Mouse (Mus musculus): Measurements from ENCODE around the gene Plekhg5.
A peak's percentile ranks its signal among the peaks of the same experiment; 100 is the strongest.

Plekhg5 gene

GRCm38 (mm10) chr4:152096927-152097326 is 24.6 kb downstream of the Plekhg5 start:
- DNase-seq (ENCODE audit: extremely low read depth, low read depth, low spot score): no peak

GRCm38 (mm10) chr4:152097911-152098799 is 25.9 kb downstream of the Plekhg5 start:
- no peak for DNase-seq (ENCODE audit: extremely low read depth, low read depth, low spot score)

DNA sequence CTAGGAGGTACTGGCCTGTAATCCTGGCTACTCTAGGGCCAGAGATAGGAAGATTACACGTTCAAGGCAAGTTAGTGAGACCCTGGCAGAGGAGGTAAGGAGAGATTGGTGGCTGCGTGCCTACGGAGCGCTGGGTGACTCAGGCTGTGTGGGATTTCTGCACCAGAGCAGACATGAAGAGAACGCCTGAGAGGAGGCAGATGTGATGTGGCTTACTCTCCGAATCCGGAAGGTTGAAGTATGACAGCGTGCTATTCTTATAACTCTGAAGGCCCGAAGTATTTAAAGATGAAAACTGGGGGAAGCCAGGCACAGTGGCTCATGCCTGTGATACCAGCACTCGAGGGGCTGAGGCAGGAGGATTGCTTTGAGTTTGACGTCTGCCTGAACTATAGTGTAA is 28.2 kb downstream of the Plekhg5 start:
- DNase-seq (ENCODE audit: extremely low read depth, low read depth, low spot score): no peak

GRCm38 (mm10) chr4:152101081-152101653 is 28.9 kb downstream of the Plekhg5 start:
- no peak for DNase-seq (ENCODE audit: extremely low read depth, low read depth, low spot score)

DNA sequence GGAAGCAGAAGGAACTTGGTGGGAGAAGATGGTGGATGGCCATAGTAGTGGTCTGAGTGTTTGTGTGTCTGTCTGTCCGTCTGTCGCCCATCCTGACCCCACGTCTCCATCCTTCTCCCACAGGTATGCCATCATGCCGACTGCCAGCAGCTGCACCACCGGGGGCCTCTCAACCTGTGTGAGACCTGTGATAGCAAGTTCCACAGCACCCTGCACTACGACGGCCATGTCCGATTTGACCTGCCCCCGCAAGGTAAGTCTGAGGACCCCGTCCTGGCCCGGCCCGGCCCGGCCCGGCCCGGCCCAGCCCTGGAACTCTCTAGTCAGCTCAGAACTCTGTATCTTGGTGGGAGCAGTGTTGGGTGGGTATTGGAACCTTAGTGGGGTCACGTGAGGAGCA is 29.6 kb downstream of the Plekhg5 start:
- DNase-seq (ENCODE audit: extremely low read depth, low read depth, low spot score): no peak

DNA sequence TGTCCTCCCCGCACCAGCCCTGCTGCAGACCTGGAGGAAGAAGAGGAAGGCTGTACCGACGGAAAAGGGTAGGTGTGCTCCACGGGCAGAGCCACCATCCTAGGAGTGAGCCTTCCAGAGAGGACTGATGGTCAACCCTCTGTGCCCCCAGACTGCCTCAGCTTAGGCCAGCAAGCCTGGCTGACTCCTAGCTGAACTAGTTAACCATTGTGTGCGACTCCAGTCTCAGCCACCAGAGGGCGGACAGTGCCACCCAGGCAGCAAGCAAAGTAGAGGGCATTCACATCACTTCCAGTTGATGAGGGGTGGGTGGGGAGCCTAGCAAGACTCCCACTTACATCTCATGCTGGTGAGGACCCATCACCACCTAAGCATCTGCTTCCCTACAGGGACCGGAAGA is 30.7 kb downstream of the Plekhg5 start:
- no peak for DNase-seq (ENCODE audit: extremely low read depth, low read depth, low spot score)

DNA sequence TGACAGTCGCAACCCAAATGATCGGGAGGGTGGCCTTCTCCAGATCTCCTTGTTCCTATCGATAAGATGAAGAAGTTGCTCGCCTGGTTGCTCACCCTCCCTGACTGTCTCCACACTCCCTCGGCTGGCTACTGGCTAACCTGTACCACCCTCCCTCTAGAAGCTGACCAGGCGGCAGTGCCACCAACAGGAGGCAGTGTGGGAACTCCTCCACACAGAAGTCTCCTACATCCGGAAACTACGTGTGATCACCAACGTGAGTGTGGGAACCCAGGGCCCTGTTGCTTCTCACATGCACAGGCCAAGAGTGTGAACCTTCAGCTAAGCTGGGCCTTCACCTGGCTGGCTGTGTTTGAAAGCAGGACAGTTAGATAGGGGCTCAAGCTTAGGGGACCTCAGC is 34.4 kb downstream of the Plekhg5 start:
- DNase-seq (ENCODE audit: extremely low read depth, low read depth, low spot score): no peak

DNA sequence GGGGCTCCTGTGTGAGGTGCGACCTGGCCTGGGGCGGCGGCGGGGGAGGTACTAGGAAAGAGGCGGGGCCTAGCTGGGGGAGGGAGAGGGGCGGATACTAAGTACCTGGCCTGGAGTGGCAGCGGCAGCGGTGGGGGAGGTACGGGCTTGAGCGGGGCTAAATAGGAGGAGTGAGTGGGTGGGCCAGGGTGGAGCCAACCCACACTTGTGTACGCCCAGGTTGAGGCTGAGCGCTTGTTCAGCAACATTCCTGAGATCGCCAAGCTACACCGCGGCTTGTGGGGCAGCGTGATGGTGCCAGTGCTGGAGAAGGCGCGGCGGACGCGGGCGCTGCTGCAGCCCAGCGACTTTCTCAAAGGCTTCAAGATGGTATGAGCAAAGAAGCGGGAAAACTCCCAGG is 35.2 kb downstream of the Plekhg5 start:
- peak; percentile 67 for DNase-seq (ENCODE audit: extremely low read depth, low read depth, low spot score)

DNA sequence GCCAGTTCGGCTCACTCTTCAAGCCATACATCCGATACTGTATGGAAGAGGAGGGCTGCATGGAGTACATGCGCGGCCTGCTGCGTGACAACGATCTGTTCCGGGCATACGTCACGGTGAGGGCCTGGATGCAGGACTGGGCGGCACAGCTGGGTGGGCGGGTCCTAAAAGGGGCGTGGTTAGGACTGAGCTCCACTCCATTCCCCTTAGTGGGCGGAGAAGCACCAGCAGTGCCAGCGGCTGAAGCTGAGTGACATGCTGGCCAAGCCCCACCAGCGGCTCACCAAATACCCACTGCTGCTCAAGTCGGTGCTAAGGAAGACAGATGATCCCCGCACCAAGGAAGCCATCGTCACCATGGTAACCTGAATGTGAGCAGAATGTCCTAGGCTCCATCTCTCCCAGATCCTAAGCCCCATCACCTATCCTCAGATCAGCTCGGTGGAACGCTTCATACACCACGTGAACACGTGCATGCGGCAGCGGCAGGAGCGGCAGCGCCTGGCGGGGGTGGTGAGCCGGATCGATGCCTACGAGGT is 35.7 kb downstream of the Plekhg5 start:
- DNase-seq (ENCODE audit: extremely low read depth, low read depth, low spot score): no peak

DNA sequence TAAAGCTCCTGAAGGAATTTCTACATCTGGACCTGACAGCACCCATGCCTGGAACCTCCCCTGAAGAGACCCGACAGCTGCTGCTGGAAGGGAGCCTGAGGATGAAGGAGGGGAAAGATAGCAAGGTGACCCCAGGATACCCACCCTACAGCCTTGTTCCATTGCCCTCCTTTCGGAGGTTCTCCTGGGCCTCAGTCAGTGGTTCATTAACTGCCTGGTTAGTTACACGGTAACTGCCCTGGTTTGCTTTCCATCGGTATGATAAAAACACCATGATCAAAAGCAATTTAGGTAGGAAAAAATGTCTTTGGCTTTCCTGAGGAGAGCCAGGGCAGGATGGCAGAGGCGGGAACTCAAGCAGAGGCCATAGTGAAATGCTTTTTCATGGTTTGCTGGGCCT is 36.4 kb downstream of the Plekhg5 start:
- DNase-seq (ENCODE audit: extremely low read depth, low read depth, low spot score): no peak

DNA sequence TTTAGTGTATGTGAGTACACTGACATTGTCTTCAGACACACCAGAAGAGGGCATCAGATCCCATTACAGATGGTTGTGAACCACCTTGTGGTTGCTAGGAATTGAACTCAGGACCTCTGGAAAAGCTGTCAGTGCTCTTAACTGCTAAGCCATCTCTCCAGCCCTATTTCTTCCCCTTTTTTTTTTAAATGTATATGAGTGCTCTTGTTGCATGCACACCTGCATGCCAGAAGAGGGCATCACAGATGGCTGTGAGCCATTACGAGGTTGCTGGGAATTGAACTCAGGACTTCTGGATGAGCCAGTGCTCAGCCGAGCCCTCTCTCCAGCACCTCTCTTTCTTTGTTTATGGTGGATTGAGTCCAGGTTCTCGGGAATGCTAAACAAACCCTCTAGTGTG is 37.2 kb downstream of the Plekhg5 start:
- no peak for DNase-seq (ENCODE audit: extremely low read depth, low read depth, low spot score)

GRCm38 (mm10) chr4:152110689-152111088 is 38.4 kb downstream of the Plekhg5 start:
- no peak for DNase-seq (ENCODE audit: extremely low read depth, low read depth, low spot score)

- DNase-seq (ENCODE audit: extremely low read depth, low read depth, low spot score): no peak
These were observed 40.0 kb downstream of the Plekhg5 start for GRCm38 (mm10) chr4:152112329-152112728.

DNA sequence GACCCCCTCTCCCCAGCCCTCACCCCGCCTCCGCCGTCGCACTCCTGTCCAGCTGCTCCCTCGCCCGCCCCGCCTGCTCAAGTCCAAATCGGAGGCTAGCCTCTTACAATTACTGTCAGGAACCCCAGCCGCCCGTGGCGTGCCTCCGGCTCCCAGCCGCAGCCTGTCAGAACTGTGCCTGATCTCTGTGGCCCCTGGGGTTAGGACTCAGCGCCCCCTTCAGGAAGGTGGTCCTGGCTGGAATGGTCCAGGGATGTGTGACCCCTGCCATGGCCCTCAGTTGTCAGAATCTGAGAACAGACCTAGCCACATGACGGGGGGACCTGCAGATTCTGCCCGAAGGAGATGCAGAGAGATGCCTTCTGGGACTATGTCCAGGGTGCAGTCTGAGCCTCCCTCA is 41.8 kb downstream of the Plekhg5 start:
- no peak for DNase-seq (ENCODE audit: extremely low read depth, low read depth, low spot score)

- no peak for DNase-seq (ENCODE audit: extremely low read depth, low read depth, low spot score)
These were observed 43.8 kb downstream of the Plekhg5 start, which contains the start of gene Tnfrsf25 for GRCm38 (mm10) chr4:152115921-152116612. Tnfrsf25 (plus strand) TSS chr4:152115934.

DNA sequence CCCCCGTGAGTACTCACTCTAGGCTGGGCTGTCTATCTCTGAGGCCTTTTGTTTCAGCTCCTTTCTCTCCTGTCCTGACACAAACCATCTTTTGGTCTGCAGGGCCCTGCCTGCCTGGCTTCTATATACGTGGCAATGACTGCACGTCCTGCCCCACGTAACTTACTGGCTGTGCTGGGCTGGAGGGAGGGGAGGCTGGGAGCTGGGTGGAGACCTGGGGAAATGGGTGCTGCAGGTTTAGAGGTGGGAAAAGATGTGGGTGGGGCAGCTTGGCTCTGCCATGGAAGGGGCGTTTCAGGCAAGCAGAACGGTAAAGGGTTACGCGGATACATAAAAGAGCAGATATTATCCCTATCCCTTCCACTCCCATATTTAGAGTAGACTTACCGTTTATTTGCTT is 45.2 kb downstream of the Plekhg5 start:
- no peak for DNase-seq (ENCODE audit: extremely low read depth, low read depth, low spot score)

DNA sequence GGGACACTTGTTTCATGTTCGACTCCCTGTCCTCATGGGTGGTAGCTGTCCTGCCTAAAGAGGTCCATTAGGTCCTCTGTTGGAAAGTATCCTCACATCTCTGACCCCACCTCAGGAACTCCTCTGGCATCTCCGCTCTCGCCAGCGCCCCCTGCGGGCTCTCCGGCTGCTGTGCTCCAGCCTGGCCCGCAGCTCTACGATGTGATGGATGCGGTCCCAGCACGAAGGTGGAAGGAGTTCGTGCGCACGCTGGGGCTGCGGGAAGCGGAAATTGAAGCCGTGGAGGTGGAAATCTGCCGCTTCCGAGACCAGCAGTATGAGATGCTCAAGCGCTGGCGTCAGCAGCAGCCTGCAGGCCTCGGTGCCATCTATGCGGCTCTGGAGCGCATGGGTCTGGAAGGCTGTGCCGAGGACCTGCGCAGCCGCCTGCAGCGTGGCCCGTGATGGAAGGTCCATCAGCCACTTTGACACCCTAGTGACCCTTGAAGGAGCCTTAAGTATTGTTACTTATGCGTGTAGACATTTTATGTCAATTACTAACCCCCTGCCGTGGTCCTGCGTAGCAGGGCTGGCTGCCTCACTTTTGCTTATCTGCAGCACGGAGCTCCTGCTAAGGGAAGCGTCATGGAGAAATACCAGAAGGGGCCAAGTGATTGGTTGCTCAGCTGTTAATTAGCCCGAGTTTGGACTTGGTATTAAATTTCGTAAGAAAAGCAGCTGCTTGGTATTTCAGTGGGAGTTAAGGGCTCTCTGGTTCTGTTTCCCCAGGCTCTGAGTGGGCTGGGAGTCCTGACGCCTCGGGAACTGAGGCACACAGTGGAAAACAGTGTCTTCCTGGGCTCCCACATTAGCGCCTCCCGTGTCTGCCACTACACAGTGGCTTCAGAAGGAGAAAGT is 47.3 kb downstream of the Plekhg5 start:
- DNase-seq (ENCODE audit: extremely low read depth, low read depth, low spot score): no peak

- DNase-seq (ENCODE audit: extremely low read depth, low read depth, low spot score): no peak
These were observed 48.2 kb downstream of the Plekhg5 start for GRCm38 (mm10) chr4:152120311-152121182.

DNA sequence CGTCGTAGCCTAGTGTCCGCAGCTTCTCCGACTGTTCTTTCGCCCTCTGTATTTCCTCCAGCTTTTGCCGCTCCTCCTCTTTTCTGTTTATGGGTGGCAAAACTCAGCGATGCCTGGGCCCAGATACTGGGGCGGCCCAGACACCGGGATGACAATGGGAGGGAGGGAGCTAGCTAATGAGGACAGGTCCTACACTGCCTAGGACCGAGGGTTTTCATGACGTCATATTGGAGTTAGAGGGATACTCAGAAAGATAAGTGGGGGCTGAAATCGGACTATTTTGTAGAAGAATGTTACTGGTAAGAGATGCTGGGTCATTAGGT is 48.8 kb downstream of the Plekhg5 start:
- no peak for DNase-seq (ENCODE audit: extremely low read depth, low read depth, low spot score)

All from fat pad, adult 2 months (tissue).